Mouse (Mus musculus): ENCODE measurements around the gene Dock2. TPM values are rescaled to one million over a fixed set of nuclear protein-coding genes. Genes with fewer than 3 reads are reported as not detected.

The Dock2 gene
- polyA plus RNA-seq, 2 experiments, result 1.6 to 2.6 TPM

GRCm38 (mm10) chr11:34178752-34179151 lies 604.9 kb downstream of the Dock2 start:
- DNase-seq (ENCODE audit: low spot score) (no peak), ATAC-seq (ENCODE audit: low FRiP score, low read depth) (no peak)
- Histone ChIP-seq H3K27ac (replicated peaks; ENCODE audit: low read depth, low read length) (no peak overlapping the region), H3K27me3 (ENCODE audit: control insufficient read depth, insufficient read depth, low read length) (no peaks in the 10 kb centered on the region), H3K9me3 (ENCODE audit: control insufficient read depth, low read length) (no peaks in the 10 kb centered on the region), H3K4me3 (replicated peaks; ENCODE audit: low read length) (no peak overlapping the region), H3K4me2 (replicated peaks; ENCODE audit: low read depth, low read length, severe bottlenecking) (no peak overlapping the region), H3K9ac (ENCODE audit: low read depth, low read length, severe bottlenecking) (no peak overlapping the region), H3K4me1 (ENCODE audit: control insufficient read depth, insufficient read depth, low read length) (peaks cover 6% of the 10 kb centered on the region; the same call in 1 of the 2 replicates), H3K36me3 (ENCODE audit: control insufficient read depth, insufficient read depth, low read length) (no peaks in the 10 kb centered on the region)
- WGBS, result 85% methylated on average over 2 of the region's 2 CpGs
- TF ChIP-seq POLR2A (IDR thresholded peaks at IDR 0.05; ENCODE audit: borderline replicate concordance, extremely low read depth, insufficient read depth, insufficient read length), result no peak

Other genes starting within 250 kb of the Dock2 start
- gene Spdl1, start 49.7 kb upstream of the Dock2 start, polyA plus RNA-seq (2012; rRNA removed), result 9.9 and 16.1 TPM in 2 replicates
- 14.1 and 16.2 TPM in 2 replicates for gene Spdl1, start 49.7 kb upstream of the Dock2 start, polyA plus RNA-seq (2014; fragmentation: Nextera tagmentation; extraction: Ambion mirVana)